Mouse (Mus musculus): ENCODE measurements around the gene Cpm. TPM values are rescaled to one million over a fixed set of nuclear protein-coding genes. Genes with fewer than 3 reads are reported as not detected.

Gene Cpm
- total RNA-seq, 2 experiments from 2014 or later = 8.6 to 10.7 TPM

DNA sequence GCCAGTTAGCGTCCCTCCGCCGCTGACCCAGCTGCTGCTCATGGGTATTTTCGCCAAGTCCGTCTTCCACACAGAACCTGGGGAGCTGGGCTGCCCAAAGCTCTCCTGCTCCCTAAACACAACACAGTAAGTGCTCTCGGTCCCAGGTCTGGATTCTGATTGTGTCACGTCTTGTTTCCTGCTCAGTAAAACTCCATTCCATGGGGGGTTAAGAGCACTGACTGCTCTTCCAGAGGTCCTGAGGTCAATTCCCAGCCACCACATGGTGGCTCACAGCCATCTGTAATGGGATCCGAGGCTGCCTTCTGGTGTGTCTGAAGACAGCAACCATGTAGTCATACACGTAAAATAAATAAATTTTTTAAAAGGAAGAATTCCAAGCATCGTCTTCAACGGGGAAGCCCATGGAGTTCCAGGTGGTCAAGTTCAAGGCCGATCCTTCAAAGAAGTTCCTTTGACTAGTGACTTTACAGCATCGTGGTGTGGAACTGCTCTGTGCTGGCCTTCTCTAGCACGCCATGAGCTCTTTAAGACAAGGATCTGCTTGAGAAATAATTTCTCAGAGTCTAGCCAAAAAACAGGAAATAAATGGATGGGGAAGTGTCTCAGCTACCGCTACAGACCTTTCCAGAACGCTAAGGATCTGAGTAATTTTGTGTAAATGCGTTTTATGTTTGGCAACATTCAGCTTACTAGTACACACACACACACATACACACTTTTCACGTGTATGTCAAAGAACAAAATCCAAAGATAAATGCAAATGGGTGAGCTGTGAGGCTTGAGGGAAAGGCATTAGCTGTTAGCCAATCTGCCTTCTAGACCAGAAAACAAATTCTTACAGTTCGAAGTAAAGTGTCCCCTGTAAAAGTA is 55.2 kb downstream of the Cpm start:
- DNase-seq (ENCODE audit: low spot score in 2 of 2) = no peak

DNA sequence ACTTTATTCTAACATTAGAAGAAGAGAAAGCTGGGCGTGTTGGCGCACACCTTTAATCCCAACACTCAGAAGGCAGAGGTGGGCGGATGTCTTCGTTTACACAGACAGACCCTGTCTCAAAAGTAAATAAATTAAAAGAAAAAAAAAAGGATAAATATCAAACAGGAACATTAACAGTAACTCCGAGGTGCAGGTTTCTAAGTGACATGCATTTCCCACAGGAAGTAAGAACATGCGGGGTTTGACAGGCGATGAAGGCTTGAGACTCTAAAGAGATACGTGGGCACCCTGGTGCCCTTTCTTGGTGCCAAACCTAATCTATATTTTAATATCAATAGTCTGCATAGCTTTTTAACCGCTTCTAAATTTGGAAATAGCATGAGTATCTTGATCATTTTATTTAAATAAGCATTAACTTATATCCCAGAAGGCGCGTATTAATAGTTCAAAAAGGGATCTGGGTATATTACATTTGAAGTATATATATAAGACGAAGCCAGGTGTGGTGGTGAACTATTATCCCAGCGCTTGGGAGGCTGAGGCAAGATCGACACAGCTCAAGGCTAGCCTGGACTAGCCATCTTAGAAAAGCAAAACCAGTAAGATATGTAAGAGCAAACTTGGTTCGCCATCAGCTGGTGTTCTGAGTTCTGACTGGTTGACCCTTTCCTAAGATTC is 56.0 kb downstream of the Cpm start:
- DNase-seq (ENCODE audit: low spot score in 2 of 2) = no peak

DNA sequence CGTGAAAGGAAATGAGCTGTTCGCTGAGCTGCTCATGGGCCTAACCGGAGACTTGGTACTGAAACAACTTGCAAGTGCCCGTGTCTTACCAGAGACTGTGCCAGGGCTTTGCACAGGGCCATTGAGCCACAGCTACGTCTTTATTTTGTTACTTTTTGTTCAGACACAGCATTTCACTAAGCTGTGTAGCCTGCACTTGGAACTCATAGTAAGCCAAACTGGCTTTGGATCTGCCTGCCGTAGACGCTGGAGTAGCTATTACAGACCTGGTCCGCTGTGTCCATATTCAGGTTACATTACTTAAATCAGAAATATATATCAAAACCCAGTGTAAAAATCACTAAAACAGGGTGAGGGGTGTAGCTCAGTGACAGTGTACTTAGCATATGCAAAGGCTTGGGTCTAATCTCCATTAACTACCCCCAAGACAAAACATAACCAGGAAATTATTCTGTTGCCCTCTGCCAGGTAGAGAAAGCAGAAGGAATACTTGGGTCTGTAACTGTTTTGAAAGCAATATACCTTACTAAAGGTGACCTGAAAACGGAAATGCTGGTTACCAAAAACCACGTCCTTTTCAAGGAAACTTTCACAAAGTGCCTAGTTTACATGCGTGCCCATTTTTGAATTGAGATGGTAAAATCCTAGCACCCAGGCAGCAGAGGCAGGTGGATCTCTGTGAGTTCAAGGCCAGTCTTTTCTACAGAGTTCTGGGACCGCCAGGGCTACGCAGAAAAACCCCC is 56.7 kb downstream of the Cpm start:
- no peak for DNase-seq (ENCODE audit: low spot score in 2 of 2)

DNA sequence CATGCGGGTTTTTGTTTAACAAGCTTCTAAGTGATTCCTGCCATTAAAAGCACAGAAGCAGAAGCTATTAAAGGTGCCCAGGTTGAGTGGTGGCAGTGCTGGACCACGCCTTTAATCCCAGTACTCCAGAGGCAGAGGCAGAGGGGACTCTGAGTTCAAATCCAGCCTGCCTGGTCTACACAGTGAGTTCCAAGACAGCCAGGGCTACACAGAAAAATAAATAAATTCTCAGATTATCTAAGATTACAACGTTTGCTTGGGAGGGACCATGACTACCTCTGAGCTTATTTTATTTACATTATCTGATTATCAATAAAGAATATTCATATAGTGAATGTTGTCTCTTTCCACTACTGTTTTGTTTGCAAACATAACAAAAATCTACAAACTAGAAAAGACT is 57.7 kb downstream of the Cpm start:
- no peak for DNase-seq (ENCODE audit: low spot score in 2 of 2)

DNA sequence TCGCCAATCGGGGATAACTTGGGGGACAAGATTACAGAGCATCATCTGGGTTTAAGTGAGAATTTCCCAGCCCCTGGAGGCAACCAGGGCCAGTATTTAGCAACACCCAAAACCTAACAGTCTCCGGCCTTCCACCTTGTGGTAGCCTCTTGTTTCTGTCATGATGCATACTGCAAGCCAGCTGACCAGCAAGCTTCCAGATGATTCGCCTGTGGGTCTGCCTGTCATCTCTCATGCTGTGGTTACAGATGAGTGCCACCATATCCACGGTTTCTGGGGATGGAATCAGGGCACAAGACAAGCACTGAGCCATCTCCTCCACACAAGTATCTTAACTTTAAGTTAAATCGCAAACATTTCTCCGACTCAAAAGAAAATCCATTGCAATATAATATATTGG is 58.3 kb downstream of the Cpm start:
- no peak for DNase-seq (ENCODE audit: low spot score in 2 of 2)

DNA sequence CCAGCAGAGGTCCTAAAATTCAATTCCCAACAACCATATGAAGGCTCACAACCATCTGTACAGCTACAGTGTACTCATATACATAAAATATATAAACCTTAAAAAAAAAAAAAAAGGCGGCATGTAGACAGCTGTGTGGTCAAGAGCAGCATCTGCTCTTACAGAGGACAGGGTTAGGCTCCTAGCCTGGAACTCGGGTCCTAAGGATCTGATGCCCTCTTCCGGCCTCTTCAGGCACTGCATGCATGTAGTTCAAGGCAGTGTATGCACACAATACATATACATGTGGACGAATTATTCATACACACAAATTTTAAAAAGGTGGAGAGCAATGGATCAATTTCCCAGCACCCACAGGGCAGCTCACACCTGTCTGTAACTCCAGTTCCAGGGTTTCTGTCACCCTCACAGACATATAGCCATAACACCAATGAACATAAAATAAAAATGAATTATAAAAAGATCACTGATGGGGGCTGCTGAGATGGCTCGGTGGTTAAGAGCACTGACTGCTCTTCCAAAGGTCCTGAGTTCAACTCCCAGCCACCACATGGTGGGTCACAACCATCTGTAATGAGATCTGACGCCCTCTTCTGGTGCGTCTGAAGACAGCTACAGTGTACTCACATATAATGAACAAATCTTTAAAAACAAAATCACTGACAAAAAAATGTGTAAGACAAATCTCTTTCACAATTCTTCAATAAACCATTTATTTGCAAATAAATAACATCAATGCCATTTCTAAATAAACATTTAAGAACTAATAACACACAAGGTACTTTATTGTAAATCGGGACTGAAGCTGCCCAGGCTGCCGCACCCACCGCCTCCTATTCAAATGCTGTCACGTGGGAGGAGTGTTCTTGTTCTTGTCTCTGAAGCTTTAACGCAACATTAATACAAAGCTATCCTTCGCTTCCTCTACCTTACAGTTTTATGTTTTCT is 59.2 kb downstream of the Cpm start:
- peak in 1 of 2 experiments; percentile 25 for DNase-seq (ENCODE audit: low spot score in 2 of 2)

DNA sequence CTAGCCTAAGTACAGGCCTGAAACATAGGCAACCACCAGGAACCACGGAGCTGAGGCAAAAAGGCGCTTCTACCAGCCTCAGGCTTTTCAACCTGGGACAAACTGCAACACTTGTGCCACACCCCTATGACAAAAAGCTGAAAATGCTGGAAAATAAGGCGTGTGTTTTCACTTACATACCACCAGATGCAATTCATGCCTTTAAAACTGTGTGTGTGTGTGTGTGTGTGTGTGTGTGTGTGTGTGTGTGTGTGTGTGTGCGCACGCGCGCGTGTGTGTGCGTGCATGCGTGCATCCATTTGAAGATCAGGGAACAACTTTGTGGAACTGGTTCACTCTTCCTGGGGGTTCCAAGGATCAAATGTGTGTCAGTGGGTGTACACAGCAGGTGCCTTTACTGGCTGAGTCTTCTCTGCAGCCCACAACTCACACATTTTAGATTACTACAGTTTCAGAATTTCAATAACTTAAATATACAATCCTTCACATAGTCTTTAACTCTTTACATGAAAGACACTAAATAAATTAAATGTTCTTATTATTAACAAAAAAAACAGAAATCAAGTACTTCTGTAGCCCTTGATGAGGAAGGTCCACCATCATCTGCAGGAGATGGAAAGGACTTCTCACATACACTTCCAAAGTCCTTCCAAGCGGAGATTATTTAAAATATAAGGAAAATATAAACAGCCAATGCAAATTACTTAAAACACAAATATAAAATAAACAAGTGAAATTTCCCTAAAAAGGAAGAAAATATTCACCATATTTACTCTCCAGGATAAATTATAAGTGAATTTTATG is 60.2 kb downstream of the Cpm start:
- DNase-seq (ENCODE audit: low spot score in 2 of 2) = no peak

DNA sequence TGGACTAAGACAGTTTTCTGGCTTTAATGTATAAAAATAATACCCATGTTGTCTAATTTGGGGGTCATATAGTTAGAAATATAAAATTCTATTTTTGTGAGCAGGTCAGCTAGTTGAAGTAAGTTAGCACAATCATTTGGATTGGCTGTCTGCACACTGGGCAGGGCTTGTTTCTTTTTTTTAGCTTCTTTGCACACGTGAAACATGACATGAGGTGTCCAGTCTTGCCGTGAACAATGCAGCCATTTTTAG is 60.7 kb downstream of the Cpm start:
- DNase-seq (ENCODE audit: low spot score in 2 of 2) = no peak

DNA sequence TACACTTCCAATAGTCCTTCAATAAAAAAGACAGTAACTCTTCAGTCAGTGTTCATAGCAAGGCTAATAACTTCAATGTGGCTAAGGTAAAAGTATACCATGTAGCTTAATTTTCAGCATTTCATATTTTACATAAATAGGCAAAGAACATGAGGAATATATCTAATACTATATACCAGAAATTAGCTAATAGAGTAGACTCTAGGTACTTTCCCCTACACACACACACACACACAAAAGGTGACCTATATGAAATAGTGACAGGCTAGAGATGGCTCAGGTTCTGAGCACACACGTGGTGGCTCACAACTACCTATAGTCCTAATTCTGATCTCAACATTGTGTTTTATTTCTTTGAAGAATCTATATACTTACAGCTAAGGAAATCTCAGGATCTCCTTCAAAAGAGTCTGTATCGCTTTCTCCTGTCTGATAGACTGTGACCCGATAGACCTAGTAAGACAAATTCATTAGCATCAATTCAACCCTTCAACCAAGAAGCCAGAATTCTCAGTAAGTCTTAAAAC is 61.5 kb downstream of the Cpm start:
- DNase-seq (ENCODE audit: low spot score in 2 of 2) = no peak

DNA sequence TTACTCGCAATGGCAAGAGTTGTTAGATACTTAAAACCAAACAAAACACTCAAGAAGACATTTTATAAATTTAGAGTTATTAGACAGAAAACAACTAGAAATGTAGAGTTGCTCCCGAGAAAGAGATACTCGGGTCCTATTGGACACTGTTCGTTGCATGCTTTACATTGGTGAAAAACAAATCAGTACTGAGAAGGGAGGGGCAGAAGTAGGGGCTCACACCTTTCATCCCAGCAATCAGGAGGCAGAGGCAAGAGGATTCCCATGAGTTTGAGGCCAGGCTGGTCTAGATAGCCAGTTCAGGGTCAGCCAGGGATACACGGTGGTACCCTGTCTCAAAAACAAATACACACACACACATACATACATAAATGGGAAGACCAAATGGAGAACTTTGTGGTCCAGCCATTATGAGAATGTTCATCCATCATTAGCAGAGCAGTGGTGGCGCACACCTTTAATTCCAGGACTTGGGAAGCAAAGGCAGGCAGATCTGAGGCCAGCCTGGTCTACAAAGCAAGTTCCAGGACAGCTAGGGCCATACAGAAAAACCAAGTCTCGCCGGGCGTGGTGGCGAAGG is 62.2 kb downstream of the Cpm start:
- DNase-seq (ENCODE audit: low spot score in 2 of 2) = no peak

DNA sequence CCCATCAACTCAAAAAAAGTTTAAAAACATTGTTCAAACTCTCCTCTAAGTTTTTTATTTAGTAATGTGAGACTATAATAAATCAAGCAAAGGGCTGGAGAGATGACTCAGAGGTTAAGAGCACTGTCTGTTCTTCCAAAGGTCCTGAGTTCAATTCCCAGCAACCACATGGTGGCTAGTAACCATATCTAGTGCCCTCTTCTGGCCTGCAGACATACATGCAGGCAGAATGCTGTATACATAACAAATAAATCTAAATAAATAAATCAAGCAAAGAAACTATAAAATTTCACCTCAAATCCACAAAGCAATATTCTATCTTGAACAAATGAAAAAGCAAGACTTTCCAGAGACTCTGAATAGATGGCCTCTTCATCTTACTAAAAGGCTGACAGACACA is 62.9 kb downstream of the Cpm start:
- DNase-seq (ENCODE audit: low spot score in 2 of 2) = no peak

DNA sequence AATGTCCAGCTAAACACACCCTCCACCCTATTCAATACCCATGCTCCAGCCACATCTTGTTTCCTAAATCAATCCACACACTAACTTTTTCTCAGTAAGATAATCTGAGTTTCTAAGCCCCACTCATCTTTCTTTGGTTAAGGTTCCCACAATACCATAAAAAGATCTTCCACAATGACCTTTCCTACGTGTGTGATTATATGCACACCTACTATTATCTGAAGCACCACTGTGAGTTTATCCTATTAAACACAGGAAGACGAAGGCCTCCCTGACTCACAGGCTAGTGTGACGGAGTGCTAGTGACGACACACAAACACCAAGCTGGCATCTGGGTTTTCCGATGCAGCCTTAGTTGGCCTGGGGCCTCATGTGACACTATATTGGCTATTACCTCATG is 63.7 kb downstream of the Cpm start:
- no peak for DNase-seq (ENCODE audit: low spot score in 2 of 2)

DNA sequence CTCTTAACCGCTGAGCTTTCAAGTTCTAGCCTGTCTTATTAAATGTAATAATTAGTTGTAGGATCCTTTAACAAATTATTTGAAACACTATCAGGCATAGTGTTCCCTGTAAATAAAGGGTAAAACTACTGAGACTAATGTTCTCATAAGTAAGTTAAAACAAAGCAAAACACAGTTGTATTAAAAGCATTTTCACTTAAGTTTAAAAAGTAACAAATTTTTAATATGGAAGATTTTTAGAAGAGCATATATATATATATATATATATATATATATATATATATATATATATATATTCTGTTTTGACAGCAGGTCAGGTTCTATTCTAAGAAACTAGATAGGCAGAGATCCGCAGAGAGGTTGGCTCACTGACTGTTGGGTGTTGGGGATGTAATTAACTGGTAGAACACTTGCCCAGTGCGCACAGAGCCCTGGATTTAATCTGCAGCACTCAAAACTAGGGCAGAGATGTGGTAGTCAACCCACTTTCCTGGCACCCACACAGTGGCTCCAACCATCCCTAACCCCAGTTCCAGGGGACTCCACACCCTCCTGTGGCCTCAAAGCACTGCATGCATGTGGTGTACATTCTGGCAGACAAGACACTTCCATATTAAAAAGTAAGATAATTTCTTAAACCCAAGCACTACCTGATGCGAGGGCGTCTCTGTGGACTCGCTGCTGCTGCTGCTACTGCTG is 65.1 kb downstream of the Cpm start:
- no peak for DNase-seq (ENCODE audit: low spot score in 2 of 2)

DNA sequence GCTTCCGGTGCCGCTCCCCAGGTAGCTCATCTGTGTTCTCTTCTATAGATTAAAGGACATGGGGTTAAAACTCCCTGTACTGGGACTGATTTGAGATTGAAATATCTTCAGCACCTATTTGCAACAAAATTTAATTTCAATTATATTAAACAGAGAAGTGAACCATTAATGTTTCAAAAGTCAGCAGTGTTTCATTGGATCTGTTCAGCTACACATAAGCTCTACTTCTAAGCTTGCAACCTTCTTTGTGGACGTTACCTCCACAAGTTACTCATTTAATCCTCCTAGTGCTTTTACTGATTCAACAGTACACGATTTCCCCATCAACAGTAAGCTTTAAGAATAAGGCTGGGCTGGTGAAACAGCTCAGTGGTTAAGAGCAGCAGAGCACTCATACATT is 65.7 kb downstream of the Cpm start:
- DNase-seq (ENCODE audit: low spot score in 2 of 2) = no peak

DNA sequence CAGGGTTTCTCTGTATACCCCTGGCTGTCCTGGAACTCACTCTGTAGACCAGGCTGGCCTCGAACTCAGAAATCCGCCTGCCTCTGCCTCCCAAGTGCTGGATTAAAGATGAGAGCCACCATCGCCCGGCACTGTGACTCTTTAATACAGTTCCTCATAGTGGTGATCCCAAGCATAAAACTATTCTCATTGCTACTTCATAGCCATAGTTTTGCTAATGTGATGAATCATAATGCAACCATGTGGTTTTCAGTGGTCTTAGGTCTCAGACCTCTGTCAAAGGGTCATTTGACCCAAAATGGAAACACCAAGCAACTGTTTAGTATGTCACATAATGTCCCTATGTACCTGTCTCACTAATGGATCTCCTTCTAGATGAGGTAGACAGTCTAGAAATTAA is 66.3 kb downstream of the Cpm start:
- DNase-seq (ENCODE audit: low spot score in 2 of 2) = no peak

DNA sequence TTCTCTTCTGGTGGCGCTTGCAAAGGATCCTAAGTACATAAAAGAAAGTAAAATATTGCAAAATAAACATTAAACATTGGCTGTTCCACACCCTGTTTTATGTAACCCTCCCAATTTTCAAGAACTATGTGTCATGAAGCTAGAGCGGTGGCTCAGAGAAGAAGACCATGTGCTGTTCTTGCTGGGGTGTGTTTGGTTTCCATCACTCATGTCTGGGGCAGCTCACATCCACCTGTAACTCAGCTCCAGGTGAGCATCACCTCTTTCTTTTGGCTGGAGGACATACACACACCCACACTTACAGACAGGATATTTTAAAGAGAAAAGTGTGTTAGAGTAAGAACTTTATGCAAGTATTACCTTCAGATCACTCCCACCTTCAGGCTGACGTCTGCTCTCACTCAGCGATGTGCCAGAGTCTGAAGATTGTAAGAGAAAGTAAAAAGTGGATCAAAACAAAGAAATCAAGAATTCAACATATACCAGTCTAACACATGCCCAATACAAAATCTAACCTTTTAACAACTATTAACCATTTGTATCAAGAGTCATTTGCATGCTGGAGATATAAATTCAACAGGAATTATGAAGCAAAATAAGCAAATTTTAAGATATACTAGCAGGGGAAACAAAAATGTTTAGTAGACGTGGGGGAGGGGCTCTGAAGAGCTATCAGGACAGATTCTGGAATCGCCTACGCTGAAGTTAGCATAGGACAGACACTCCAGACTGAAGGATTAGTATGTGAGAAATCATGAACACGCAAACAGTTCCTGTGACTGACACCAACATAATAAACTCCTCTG is 66.9 kb downstream of the Cpm start:
- no peak for DNase-seq (ENCODE audit: low spot score in 2 of 2)

DNA sequence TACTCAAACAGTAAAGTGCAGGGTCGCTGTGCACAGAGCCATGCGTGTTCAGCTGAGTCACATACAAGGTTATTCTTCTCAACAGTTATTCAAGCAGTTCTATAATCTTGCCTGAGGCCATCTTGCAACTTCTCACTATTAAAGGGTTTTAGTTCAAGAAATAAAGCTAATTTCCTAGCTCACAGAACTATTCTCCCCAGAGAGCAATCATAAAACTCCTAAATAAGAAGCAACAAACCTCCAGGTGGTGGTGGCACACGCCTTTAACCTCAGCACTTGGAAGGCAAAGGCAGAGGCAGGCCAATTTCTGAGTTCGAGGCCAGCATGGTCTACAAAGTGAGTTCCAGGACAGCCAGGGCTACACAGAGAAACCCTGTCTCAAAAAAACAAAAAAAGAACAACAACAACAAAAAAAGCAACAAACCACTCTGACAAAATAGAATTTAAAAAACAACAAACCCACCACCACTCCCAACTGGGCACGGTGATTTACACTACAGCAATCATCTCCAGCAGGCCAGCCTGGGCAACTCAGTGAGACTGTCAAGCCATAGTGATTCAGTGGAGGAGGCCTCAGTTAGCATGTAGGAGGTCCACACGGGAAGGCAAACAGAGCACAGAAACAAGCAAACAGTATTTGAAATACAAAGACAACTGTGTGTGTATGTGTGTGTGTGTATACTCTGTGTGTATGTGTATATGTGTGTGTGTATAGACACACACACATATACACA is 67.7 kb downstream of the Cpm start:
- no peak for DNase-seq (ENCODE audit: low spot score in 2 of 2)

Measured in layer of hippocampus, adult 18-20 months (tissue).